10 mouse cellular contexts compared by ENCODE assay signal in genomic region chr5:140194173-140194572, GRCm38 (mm10).
DNase-seq lines count a peak whose midpoint lies in the region; ATAC-seq and TF ChIP-seq lines count a peak whose summit lies in the region.
"Had no signal": no experiment of that assay in that cellular context is flagged by ENCODE, and none has a peak within 500 bp of the region (broad histone marks: within the 10 kb centered on the region; RNA-seq: fewer than 3 reads in every experiment).

No protein-coding gene starts in this region.

- no peak overlapping the region for H3K9ac ChIP-seq in hindbrain, embryonic 13.5 days
- no peak overlapping the region for H3K9ac ChIP-seq in hindbrain, embryonic 12.5 days
- no peak overlapping the region for H3K9ac ChIP-seq in forebrain, embryonic 12.5 days
- no peak overlapping the region for H3K9ac ChIP-seq in hindbrain, embryonic 15.5 days
- H3K9ac ChIP-seq in stomach, postnatal 0 days (ENCODE audit: low read length), result no peak overlapping the region
- H3K9ac ChIP-seq: heart, embryonic 15.5 days; neural tube, embryonic 12.5 days had no signal

- H3K27me3 ChIP-seq in hindbrain, embryonic 13.5 days, result no peaks in the 10 kb centered on the region
- H3K27me3 ChIP-seq in hindbrain, embryonic 12.5 days, result no peaks in the 10 kb centered on the region
- no peaks in the 10 kb centered on the region for H3K27me3 ChIP-seq in forebrain, embryonic 12.5 days
- no peaks in the 10 kb centered on the region for H3K27me3 ChIP-seq in hindbrain, embryonic 15.5 days
- H3K27me3 ChIP-seq in stomach, postnatal 0 days (ENCODE audit: control insufficient read depth, insufficient read depth, low read length), result no peaks in the 10 kb centered on the region
- H3K27me3 ChIP-seq: heart, embryonic 15.5 days; neural tube, embryonic 12.5 days had no signal

- peak overlapping the region; percentile 44; the same call in 1 of the 2 replicates for H3K27ac ChIP-seq in hindbrain, embryonic 13.5 days
- H3K27ac ChIP-seq in hindbrain, embryonic 12.5 days, result no peak overlapping the region
- H3K27ac ChIP-seq in forebrain, embryonic 12.5 days, result 0 out of 2 replicates have a peak overlapping the region, but pooled peaks have one; percentile 31
- H3K27ac ChIP-seq in hindbrain, embryonic 15.5 days (replicated peaks), result no peak overlapping the region
- no peak overlapping the region for H3K27ac ChIP-seq in stomach, postnatal 0 days (replicated peaks)
- H3K27ac ChIP-seq: heart, embryonic 15.5 days; neural tube, embryonic 12.5 days had no signal

- no peak for ATAC-seq in hindbrain, embryonic 13.5 days (ENCODE audit: low FRiP score)
- ATAC-seq in hindbrain, embryonic 12.5 days (ENCODE audit: low FRiP score), result no peak
- ATAC-seq in forebrain, embryonic 12.5 days (ENCODE audit: low FRiP score), result no peak
- 0 out of 2 replicates have a peak, but pooled peaks have one; percentile 40 for ATAC-seq in hindbrain, embryonic 15.5 days (ENCODE audit: low FRiP score, low read depth)
- ATAC-seq in stomach, postnatal 0 days (ENCODE audit: low FRiP score, low TSS enrichment), result no peak

- H3K4me3 ChIP-seq in hindbrain, embryonic 13.5 days, result no peak overlapping the region
- H3K4me3 ChIP-seq in hindbrain, embryonic 12.5 days, result no peak overlapping the region
- no peak overlapping the region for H3K4me3 ChIP-seq in forebrain, embryonic 12.5 days (replicated peaks)
- H3K4me3 ChIP-seq in hindbrain, embryonic 15.5 days, result no peak overlapping the region
- no peak overlapping the region for H3K4me3 ChIP-seq in stomach, postnatal 0 days (ENCODE audit: low read depth, low read length)
- H3K4me3 ChIP-seq: heart, embryonic 15.5 days; neural tube, embryonic 12.5 days had no signal

- H3K36me3 ChIP-seq in hindbrain, embryonic 13.5 days, result no peaks in the 10 kb centered on the region
- H3K36me3 ChIP-seq in hindbrain, embryonic 12.5 days, result 0 out of 2 replicates have a peak, but pooled peaks cover 4% of the 10 kb centered on the region
- H3K36me3 ChIP-seq in forebrain, embryonic 12.5 days (replicated peaks), result peaks cover 12% of the 10 kb centered on the region
- H3K36me3 ChIP-seq in hindbrain, embryonic 15.5 days, result no peaks in the 10 kb centered on the region
- peaks cover 5% of the 10 kb centered on the region; the same call in 1 of the 2 replicates for H3K36me3 ChIP-seq in stomach, postnatal 0 days (ENCODE audit: control insufficient read depth, insufficient read depth, low read length)
- H3K36me3 ChIP-seq: heart, embryonic 15.5 days had no signal

- no peak for TF ChIP-seq CTCF in stomach, postnatal 0 days (IDR thresholded peaks at IDR 0.05; ENCODE audit: low read depth)

- TF ChIP-seq EP300 in stomach, postnatal 0 days (optimal IDR thresholded peaks at IDR 0.05), result no peak

- no peaks in the 10 kb centered on the region for H3K9me3 ChIP-seq in hindbrain, embryonic 13.5 days
- no peaks in the 10 kb centered on the region for H3K9me3 ChIP-seq in hindbrain, embryonic 12.5 days (replicated peaks)
- no peaks in the 10 kb centered on the region for H3K9me3 ChIP-seq in forebrain, embryonic 12.5 days
- H3K9me3 ChIP-seq in hindbrain, embryonic 15.5 days, result no peaks in the 10 kb centered on the region
- no peaks in the 10 kb centered on the region for H3K9me3 ChIP-seq in stomach, postnatal 0 days (ENCODE audit: control insufficient read depth, low read length)
- H3K9me3 ChIP-seq: heart, embryonic 15.5 days; neural tube, embryonic 12.5 days had no signal

- no peak overlapping the region for H3K4me2 ChIP-seq in hindbrain, embryonic 13.5 days
- H3K4me2 ChIP-seq in hindbrain, embryonic 12.5 days (replicated peaks), result no peak overlapping the region
- H3K4me2 ChIP-seq in forebrain, embryonic 12.5 days, result no peak overlapping the region
- no peak overlapping the region for H3K4me2 ChIP-seq in hindbrain, embryonic 15.5 days
- no peak overlapping the region for H3K4me2 ChIP-seq in stomach, postnatal 0 days (replicated peaks; ENCODE audit: low read depth)
- H3K4me2 ChIP-seq: heart, embryonic 15.5 days; neural tube, embryonic 12.5 days had no signal

- H3K4me1 ChIP-seq in hindbrain, embryonic 13.5 days (replicated peaks), result peaks cover 39% of the 10 kb centered on the region
- peaks cover 20% of the 10 kb centered on the region for H3K4me1 ChIP-seq in hindbrain, embryonic 12.5 days
- H3K4me1 ChIP-seq in forebrain, embryonic 12.5 days, result peaks cover 23% of the 10 kb centered on the region
- H3K4me1 ChIP-seq in hindbrain, embryonic 15.5 days (replicated peaks), result peaks cover 25% of the 10 kb centered on the region
- no peaks in the 10 kb centered on the region for H3K4me1 ChIP-seq in stomach, postnatal 0 days (replicated peaks; ENCODE audit: control insufficient read depth, insufficient read depth)

- WGBS in hindbrain, embryonic 13.5 days, result 48% methylated on average over 11 of the region's 11 CpGs
- WGBS in hindbrain, embryonic 12.5 days, result 48% methylated on average over 11 of the region's 11 CpGs
- WGBS in forebrain, embryonic 12.5 days, result 36% methylated on average over 11 of the region's 11 CpGs
- 43% methylated on average over 11 of the region's 11 CpGs for WGBS in hindbrain, embryonic 15.5 days
- WGBS in stomach, postnatal 0 days, result 72% methylated on average over 11 of the region's 11 CpGs

- peak; percentile 76 to 77 for DNase-seq in right cerebral cortex, adult 2 months (ENCODE audit: low spot score in 2 of 2)
- DNase-seq in urinary bladder, postnatal 14 days (ENCODE audit: low spot score), result no peak
- DNase-seq in spleen, adult 18-20 months, result no peak
- DNase-seq in stomach, postnatal 0 days (ENCODE audit: low spot score), result no peak

Comparison
In these comparisons a context has a peak if more than half of its experiments do, and no peak if none do; other contexts are left out.
1. H3K27ac ChIP-seq: peak in hindbrain, embryonic 13.5 days (single experiment) and forebrain, embryonic 12.5 days (single experiment); none in hindbrain, embryonic 12.5 days (single experiment), hindbrain, embryonic 15.5 days (single experiment) and stomach, postnatal 0 days (single experiment).
2. DNase-seq: peak in right cerebral cortex, adult 2 months (2 of 2); none in urinary bladder, postnatal 14 days (single experiment), spleen, adult 18-20 months (0 of 2) and stomach, postnatal 0 days (single experiment).